Mouse (Mus musculus): Measurements from ENCODE around the gene D630045J12Rik. TPM values are rescaled to one million over a fixed set of nuclear protein-coding genes. Genes with fewer than 3 reads are reported as not detected.

D630045J12Rik gene
- polyA plus RNA-seq, 1 experiment: 1.7 TPM

DNA sequence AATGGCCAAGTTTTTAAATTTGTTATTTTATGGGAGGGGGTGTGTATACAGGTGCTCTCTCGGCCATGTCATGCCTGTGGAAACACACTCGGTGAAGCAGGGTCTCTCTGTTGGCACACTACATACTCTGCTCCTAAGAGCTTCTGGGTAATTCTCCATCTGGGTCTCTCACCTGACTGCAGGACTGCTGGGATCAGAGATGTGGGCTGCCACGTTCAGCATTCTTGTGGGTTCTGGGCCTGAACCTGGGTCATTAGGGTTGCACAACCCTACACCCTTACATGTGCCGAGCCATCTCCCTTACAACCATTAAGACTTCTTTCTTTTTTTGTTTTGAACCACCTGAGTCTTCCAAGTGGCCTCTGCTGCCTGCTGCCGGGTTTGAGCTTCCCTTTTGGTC is 132.0 kb downstream of the D630045J12Rik start:
- no peak overlapping the region for H3ac ChIP-seq (ENCODE audit: control insufficient read depth, insufficient read length, low read depth)
- H3K27me3 ChIP-seq (ENCODE audit: control insufficient read depth, insufficient read depth, insufficient read length): no peaks in the 10 kb centered on the region
- no peak overlapping the region for H3K4me3 ChIP-seq (ENCODE audit: insufficient read depth, poor library complexity, severe bottlenecking)
- H3K36me3 ChIP-seq (ENCODE audit: control insufficient read depth, insufficient read depth): no peaks in the 10 kb centered on the region
- no peaks in the 10 kb centered on the region for H3K79me3 ChIP-seq (ENCODE audit: low read depth)
- no peak for TF ChIP-seq CEBPB (IDR thresholded peaks at IDR 0.05; ENCODE audit: low read depth)
- no peak for TF ChIP-seq MAX (IDR thresholded peaks at IDR 0.05)
- TF ChIP-seq MYOG (IDR thresholded peaks at IDR 0.05; ENCODE audit: control insufficient read depth, extremely low read depth, insufficient read length): no peak
- no peak for TF ChIP-seq CTCF (IDR thresholded peaks at IDR 0.05; ENCODE audit: control insufficient read depth, insufficient read depth, insufficient read length)
- TF ChIP-seq USF1 (IDR thresholded peaks at IDR 0.05; ENCODE audit: low read depth): no peak
- no peak for TF ChIP-seq MYOD1 (IDR thresholded peaks at IDR 0.05; ENCODE audit: control insufficient read depth, insufficient read length, low read depth)
- no peak for TF ChIP-seq FOSL1 (IDR thresholded peaks at IDR 0.05; ENCODE audit: insufficient read depth, low read length, poor library complexity, severe bottlenecking)
- H3K79me2 ChIP-seq (ENCODE audit: control insufficient read depth, insufficient read depth): no peaks in the 10 kb centered on the region

DNA sequence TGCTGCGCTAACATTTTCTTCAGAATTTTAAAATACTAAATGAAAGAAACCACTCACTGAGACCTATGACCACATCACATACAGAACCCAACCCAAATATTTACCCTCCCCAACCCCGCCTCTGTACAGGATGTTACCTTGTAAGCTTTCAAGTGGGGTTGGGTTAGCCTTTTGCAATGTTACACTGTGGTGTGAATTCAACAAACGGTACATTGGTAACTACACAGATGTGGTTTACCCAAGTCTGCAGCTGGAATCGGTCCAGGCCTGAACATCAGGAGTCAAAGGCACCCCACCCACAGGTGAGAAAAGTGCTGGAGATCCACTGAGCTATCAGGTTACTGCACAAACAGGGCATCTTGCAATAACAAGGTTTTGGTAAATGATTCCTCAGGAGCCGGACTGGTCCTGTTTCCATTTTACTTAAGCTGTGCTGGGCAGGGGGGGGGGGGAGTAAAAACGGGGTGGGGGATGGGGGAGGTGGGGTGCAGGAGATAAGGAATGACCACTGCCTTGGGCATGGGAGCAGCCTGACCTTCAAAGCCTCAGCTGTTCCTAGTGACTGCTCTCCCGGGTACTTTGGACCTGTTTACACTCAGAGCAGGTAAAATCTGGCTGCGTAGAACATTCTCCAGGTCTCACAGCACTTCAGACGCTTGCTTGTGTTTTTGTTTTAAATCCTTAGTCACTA is 133.0 kb downstream of the D630045J12Rik start:
- no peaks in the 10 kb centered on the region for H3K27me3 ChIP-seq (ENCODE audit: control insufficient read depth, insufficient read depth, insufficient read length)
- no peaks in the 10 kb centered on the region for H3K36me3 ChIP-seq (ENCODE audit: control insufficient read depth, insufficient read depth)
- H3K79me3 ChIP-seq (ENCODE audit: low read depth): no peaks in the 10 kb centered on the region
- H3ac ChIP-seq (ENCODE audit: control insufficient read depth, insufficient read length, low read depth): no peak overlapping the region
- no peak overlapping the region for H3K4me3 ChIP-seq (ENCODE audit: insufficient read depth, poor library complexity, severe bottlenecking)
- no peaks in the 10 kb centered on the region for H3K79me2 ChIP-seq (ENCODE audit: control insufficient read depth, insufficient read depth)
- TF ChIP-seq USF1 (IDR thresholded peaks at IDR 0.05; ENCODE audit: low read depth): no peak
- TF ChIP-seq FOSL1 (IDR thresholded peaks at IDR 0.05; ENCODE audit: insufficient read depth, low read length, poor library complexity, severe bottlenecking): no peak
- TF ChIP-seq MAX (IDR thresholded peaks at IDR 0.05): no peak
- no peak for TF ChIP-seq MYOD1 (IDR thresholded peaks at IDR 0.05; ENCODE audit: control insufficient read depth, insufficient read length, low read depth)
- TF ChIP-seq MYOG (IDR thresholded peaks at IDR 0.05; ENCODE audit: control insufficient read depth, extremely low read depth, insufficient read length): no peak

DNA sequence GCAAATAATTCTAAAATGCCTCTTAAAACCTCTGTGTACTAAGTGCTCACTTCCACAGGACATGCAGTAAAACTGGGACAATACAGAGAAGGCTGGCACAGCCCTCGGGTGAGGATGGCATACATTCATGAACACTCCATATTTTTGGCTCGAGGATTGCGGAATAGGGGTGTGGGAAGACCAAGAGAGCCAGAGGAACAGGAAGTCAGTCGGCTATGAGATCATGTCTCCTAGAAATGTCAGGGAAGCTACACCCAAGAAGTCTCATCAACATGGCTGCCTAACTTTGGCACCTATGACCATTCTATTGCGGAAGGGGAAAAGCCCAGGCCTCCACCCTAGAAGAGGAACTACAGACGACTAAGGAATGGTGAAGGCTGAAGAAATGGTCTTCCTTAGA is 135.5 kb downstream of the D630045J12Rik start:
- H3K79me3 ChIP-seq (ENCODE audit: low read depth): no peaks in the 10 kb centered on the region
- no peak overlapping the region for H3ac ChIP-seq (ENCODE audit: control insufficient read depth, insufficient read length, low read depth)
- no peak overlapping the region for H3K4me3 ChIP-seq (ENCODE audit: insufficient read depth, poor library complexity, severe bottlenecking)
- H3K27me3 ChIP-seq (ENCODE audit: control insufficient read depth, insufficient read depth, insufficient read length): no peaks in the 10 kb centered on the region
- no peaks in the 10 kb centered on the region for H3K79me2 ChIP-seq (ENCODE audit: control insufficient read depth, insufficient read depth)
- TF ChIP-seq USF1 (IDR thresholded peaks at IDR 0.05; ENCODE audit: low read depth) (no peak), MYOD1 (IDR thresholded peaks at IDR 0.05; ENCODE audit: control insufficient read depth, insufficient read length, low read depth) (no peak), CEBPB (IDR thresholded peaks at IDR 0.05; ENCODE audit: low read depth) (no peak), MYOG (IDR thresholded peaks at IDR 0.05; ENCODE audit: control insufficient read depth, extremely low read depth, insufficient read length) (no peak), CTCF (IDR thresholded peaks at IDR 0.05; ENCODE audit: control insufficient read depth, insufficient read depth, insufficient read length) (no peak), FOSL1 (IDR thresholded peaks at IDR 0.05; ENCODE audit: insufficient read depth, low read length, poor library complexity, severe bottlenecking) (no peak), MAX (IDR thresholded peaks at IDR 0.05) (no peak)
- no peaks in the 10 kb centered on the region for H3K36me3 ChIP-seq (ENCODE audit: control insufficient read depth, insufficient read depth)

DNA sequence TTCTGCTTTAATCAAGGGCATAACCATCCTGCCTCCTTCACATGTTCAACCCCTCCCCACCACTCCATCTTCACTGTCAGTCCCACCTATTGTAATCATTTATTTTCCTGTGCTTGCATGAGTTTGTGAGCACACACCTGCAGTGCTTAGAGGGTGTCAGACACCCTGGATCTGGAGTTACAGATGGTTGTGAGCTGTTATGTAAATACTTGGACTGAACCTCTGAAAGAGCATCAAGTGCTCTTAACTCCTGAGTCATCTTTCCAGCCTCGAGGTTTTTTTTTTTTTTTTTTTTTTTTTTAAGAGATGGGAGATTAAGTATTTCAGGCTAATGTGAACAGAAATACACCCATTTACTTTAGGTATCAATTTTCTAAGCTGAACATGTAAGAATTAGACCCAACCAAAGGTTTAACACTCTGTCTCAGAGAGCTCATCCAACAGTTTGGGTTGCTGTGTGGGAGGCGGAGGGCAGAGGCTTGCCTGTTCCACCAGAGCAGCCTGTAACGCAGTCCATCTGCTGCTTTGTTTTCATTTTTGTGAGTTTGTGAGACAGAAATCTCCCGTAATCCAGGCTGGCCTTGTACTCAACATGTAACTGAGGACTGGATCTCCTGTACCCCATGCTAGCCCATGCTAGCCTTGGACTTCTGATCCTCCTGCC is 137.6 kb downstream of the D630045J12Rik start:
- TF ChIP-seq FOSL1 (IDR thresholded peaks at IDR 0.05; ENCODE audit: insufficient read depth, low read length, poor library complexity, severe bottlenecking) (no peak), CTCF (IDR thresholded peaks at IDR 0.05; ENCODE audit: control insufficient read depth, insufficient read depth, insufficient read length) (no peak), USF1 (IDR thresholded peaks at IDR 0.05; ENCODE audit: low read depth) (no peak), MYOD1 (IDR thresholded peaks at IDR 0.05; ENCODE audit: control insufficient read depth, insufficient read length, low read depth) (no peak), MAX (IDR thresholded peaks at IDR 0.05) (no peak), MYOG (IDR thresholded peaks at IDR 0.05; ENCODE audit: control insufficient read depth, extremely low read depth, insufficient read length) (no peak)
- no peaks in the 10 kb centered on the region for H3K79me2 ChIP-seq (ENCODE audit: control insufficient read depth, insufficient read depth)
- no peak overlapping the region for H3ac ChIP-seq (ENCODE audit: control insufficient read depth, insufficient read length, low read depth)
- H3K27me3 ChIP-seq (ENCODE audit: control insufficient read depth, insufficient read depth, insufficient read length): no peaks in the 10 kb centered on the region
- no peaks in the 10 kb centered on the region for H3K79me3 ChIP-seq (ENCODE audit: low read depth)
- no peaks in the 10 kb centered on the region for H3K36me3 ChIP-seq (ENCODE audit: control insufficient read depth, insufficient read depth)
- no peak overlapping the region for H3K4me3 ChIP-seq (ENCODE audit: insufficient read depth, poor library complexity, severe bottlenecking)

DNA sequence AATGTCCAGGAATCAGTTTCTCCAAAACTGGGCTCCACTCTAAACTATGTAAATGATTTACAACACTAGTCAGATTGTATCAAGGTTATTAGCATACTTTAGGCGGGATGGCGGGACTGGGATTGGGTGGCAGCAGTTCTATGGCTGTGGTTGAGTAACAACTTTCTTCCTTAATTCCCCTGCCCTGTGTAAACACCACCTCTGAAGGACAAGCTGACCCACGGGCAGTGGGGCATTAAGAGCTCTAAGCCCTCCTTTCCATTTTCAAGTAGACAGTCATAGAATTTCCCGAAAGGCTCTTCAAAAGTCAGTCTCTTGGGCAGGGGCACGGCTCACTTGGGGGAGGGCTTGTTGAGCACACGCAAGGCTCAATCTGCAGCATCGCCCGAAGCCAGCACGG is 142.9 kb downstream of the D630045J12Rik start:
- Histone ChIP-seq H3K79me3 (ENCODE audit: low read depth) (no peaks in the 10 kb centered on the region), H3ac (ENCODE audit: control insufficient read depth, insufficient read length, low read depth) (no peak overlapping the region), H3K27me3 (ENCODE audit: control insufficient read depth, insufficient read depth, insufficient read length) (no peaks in the 10 kb centered on the region), H3K4me3 (ENCODE audit: insufficient read depth, poor library complexity, severe bottlenecking) (no peak overlapping the region), H3K36me3 (ENCODE audit: control insufficient read depth, insufficient read depth) (no peaks in the 10 kb centered on the region), H3K79me2 (ENCODE audit: control insufficient read depth, insufficient read depth) (no peaks in the 10 kb centered on the region)
- TF ChIP-seq MYOD1 (IDR thresholded peaks at IDR 0.05; ENCODE audit: control insufficient read depth, insufficient read length, low read depth): no peak
- no peak for TF ChIP-seq USF1 (IDR thresholded peaks at IDR 0.05; ENCODE audit: low read depth)
- no peak for TF ChIP-seq MAX (IDR thresholded peaks at IDR 0.05)
- TF ChIP-seq MYOG (IDR thresholded peaks at IDR 0.05; ENCODE audit: control insufficient read depth, extremely low read depth, insufficient read length): no peak
